Mouse (Mus musculus): ENCODE measurements at regions not wholly inside any gene's neighbourhood (a gene's known extent, or its start where the extent isn't known, plus 50 kb on each side); places are given as distances from the start of the nearest gene placed in this dataset.

- Histone ChIP-seq H3K4me1 (ENCODE audit: control insufficient read depth, insufficient read depth, low read length) (peaks cover 8% of the 10 kb centered on the region; the same call in 1 of the 2 replicates), H3K9me3 (ENCODE audit: control insufficient read depth, low read length) (no peaks in the 10 kb centered on the region), H3K36me3 (ENCODE audit: control insufficient read depth, insufficient read depth, low read length) (no peaks in the 10 kb centered on the region), H3K4me2 (replicated peaks; ENCODE audit: low read depth, low read length, severe bottlenecking) (no peak overlapping the region), H3K27ac (replicated peaks; ENCODE audit: low read depth, low read length) (no peak overlapping the region), H3K4me3 (replicated peaks; ENCODE audit: low read length) (no peak overlapping the region), H3K27me3 (ENCODE audit: control insufficient read depth, insufficient read depth, low read length) (no peaks in the 10 kb centered on the region), H3K9ac (ENCODE audit: low read depth, low read length, severe bottlenecking) (no peak overlapping the region)
- no peak for TF ChIP-seq POLR2A (IDR thresholded peaks at IDR 0.05; ENCODE audit: borderline replicate concordance, extremely low read depth, insufficient read depth, insufficient read length)
- WGBS: 76% methylated on average over 6 of the region's 6 CpGs
- DNase-seq (ENCODE audit: low spot score) (no peak), ATAC-seq (ENCODE audit: low FRiP score, low read depth) (no peak)
Observed at GRCm38 (mm10) chr12:70631281-70631680, 178.4 kb downstream of the Tmx1 start.

GRCm38 (mm10) chr12:70633194-70633593 is 180.3 kb downstream of the Tmx1 start:
- H3K36me3 ChIP-seq (ENCODE audit: control insufficient read depth, insufficient read depth, low read length): no peaks in the 10 kb centered on the region
- 32% methylated on average over 4 of the region's 4 CpGs for WGBS
- H3K9me3 ChIP-seq (ENCODE audit: control insufficient read depth, low read length): no peaks in the 10 kb centered on the region
- peaks cover 12% of the 10 kb centered on the region; the same call in 1 of the 2 replicates for H3K4me1 ChIP-seq (ENCODE audit: control insufficient read depth, insufficient read depth, low read length)
- no peak for DNase-seq (ENCODE audit: low spot score)
- TF ChIP-seq POLR2A (IDR thresholded peaks at IDR 0.05; ENCODE audit: borderline replicate concordance, extremely low read depth, insufficient read depth, insufficient read length): no peak
- no peak overlapping the region for H3K27ac ChIP-seq (replicated peaks; ENCODE audit: low read depth, low read length)
- no peak overlapping the region for H3K4me2 ChIP-seq (replicated peaks; ENCODE audit: low read depth, low read length, severe bottlenecking)
- no peak overlapping the region for H3K9ac ChIP-seq (ENCODE audit: low read depth, low read length, severe bottlenecking)
- H3K4me3 ChIP-seq (replicated peaks; ENCODE audit: low read length): no peak overlapping the region
- no peaks in the 10 kb centered on the region for H3K27me3 ChIP-seq (ENCODE audit: control insufficient read depth, insufficient read depth, low read length)
- no peak for ATAC-seq (ENCODE audit: low FRiP score, low read depth)

- Histone ChIP-seq H3K9me3 (ENCODE audit: control insufficient read depth, low read length) (no peaks in the 10 kb centered on the region), H3K27me3 (ENCODE audit: control insufficient read depth, insufficient read depth, low read length) (no peaks in the 10 kb centered on the region), H3K4me1 (ENCODE audit: control insufficient read depth, insufficient read depth, low read length) (peaks cover 7% of the 10 kb centered on the region; the same call in 1 of the 2 replicates), H3K27ac (replicated peaks; ENCODE audit: low read depth, low read length) (no peak overlapping the region), H3K9ac (ENCODE audit: low read depth, low read length, severe bottlenecking) (no peak overlapping the region), H3K4me2 (replicated peaks; ENCODE audit: low read depth, low read length, severe bottlenecking) (no peak overlapping the region), H3K4me3 (replicated peaks; ENCODE audit: low read length) (no peak overlapping the region), H3K36me3 (ENCODE audit: control insufficient read depth, insufficient read depth, low read length) (no peaks in the 10 kb centered on the region)
- 36% methylated on average over 13 of the region's 13 CpGs for WGBS
- DNase-seq (ENCODE audit: low spot score): no peak
- ATAC-seq (ENCODE audit: low FRiP score, low read depth): no peak
- no peak for TF ChIP-seq POLR2A (IDR thresholded peaks at IDR 0.05; ENCODE audit: borderline replicate concordance, extremely low read depth, insufficient read depth, insufficient read length)
Observed at GRCm38 (mm10) chr12:70633622-70634365, 180.9 kb downstream of the Tmx1 start.

- Histone ChIP-seq H3K4me1 (ENCODE audit: control insufficient read depth, insufficient read depth, low read length) (0 out of 2 replicates have a peak, but pooled peaks cover 4% of the 10 kb centered on the region), H3K36me3 (ENCODE audit: control insufficient read depth, insufficient read depth, low read length) (no peaks in the 10 kb centered on the region), H3K27me3 (ENCODE audit: control insufficient read depth, insufficient read depth, low read length) (no peaks in the 10 kb centered on the region), H3K27ac (replicated peaks; ENCODE audit: low read depth, low read length) (no peak overlapping the region), H3K4me2 (replicated peaks; ENCODE audit: low read depth, low read length, severe bottlenecking) (no peak overlapping the region), H3K9ac (ENCODE audit: low read depth, low read length, severe bottlenecking) (no peak overlapping the region), H3K9me3 (ENCODE audit: control insufficient read depth, low read length) (no peaks in the 10 kb centered on the region), H3K4me3 (replicated peaks; ENCODE audit: low read length) (no peak overlapping the region)
- WGBS: 57% methylated on average over 7 of the region's 7 CpGs
- no peak for TF ChIP-seq POLR2A (IDR thresholded peaks at IDR 0.05; ENCODE audit: borderline replicate concordance, extremely low read depth, insufficient read depth, insufficient read length)
- no peak for DNase-seq (ENCODE audit: low spot score)
- ATAC-seq (ENCODE audit: low FRiP score, low read depth): no peak
Observed at GRCm38 (mm10) chr12:70635997-70636396, 183.1 kb downstream of the Tmx1 start.

GRCm38 (mm10) chr12:70640186-70640585 is 185.1 kb upstream of the Frmd6 start:
- 75% methylated on average over 2 of the region's 2 CpGs for WGBS
- no peak for TF ChIP-seq POLR2A (IDR thresholded peaks at IDR 0.05; ENCODE audit: borderline replicate concordance, extremely low read depth, insufficient read depth, insufficient read length)
- no peaks in the 10 kb centered on the region for H3K9me3 ChIP-seq (ENCODE audit: control insufficient read depth, low read length)
- DNase-seq (ENCODE audit: low spot score): no peak
- H3K4me1 ChIP-seq (ENCODE audit: control insufficient read depth, insufficient read depth, low read length): 0 out of 2 replicates have a peak, but pooled peaks cover 4% of the 10 kb centered on the region
- no peaks in the 10 kb centered on the region for H3K27me3 ChIP-seq (ENCODE audit: control insufficient read depth, insufficient read depth, low read length)
- no peak overlapping the region for H3K9ac ChIP-seq (ENCODE audit: low read depth, low read length, severe bottlenecking)
- no peak overlapping the region for H3K27ac ChIP-seq (replicated peaks; ENCODE audit: low read depth, low read length)
- no peaks in the 10 kb centered on the region for H3K36me3 ChIP-seq (ENCODE audit: control insufficient read depth, insufficient read depth, low read length)
- H3K4me3 ChIP-seq (replicated peaks; ENCODE audit: low read length): no peak overlapping the region
- no peak overlapping the region for H3K4me2 ChIP-seq (replicated peaks; ENCODE audit: low read depth, low read length, severe bottlenecking)
- ATAC-seq (ENCODE audit: low FRiP score, low read depth): no peak

Measured in limb, embryonic 14.5 days (tissue).